11 mouse cellular contexts compared by ENCODE assay signal in genomic region chr1:168427596-168427995, GRCm38 (mm10). TPM values are rescaled to one million over a fixed set of nuclear protein-coding genes. Genes with fewer than 3 reads are reported as not detected.
DNase-seq lines count a peak whose midpoint lies in the region; ATAC-seq lines count a peak whose summit lies in the region.
"Had no signal": no experiment of that assay in that cellular context is flagged by ENCODE, and none has a peak within 500 bp of the region (broad histone marks: within the 10 kb centered on the region; RNA-seq: fewer than 3 reads in every experiment).

No protein-coding gene starts in this region.

- H3K9me3 ChIP-seq in heart, embryonic 15.5 days (replicated peaks) = no peaks in the 10 kb centered on the region
- no peaks in the 10 kb centered on the region for H3K9me3 ChIP-seq in embryonic facial prominence, embryonic 10.5 days
- H3K9me3 ChIP-seq in forebrain, embryonic 16.5 days (ENCODE audit: control insufficient read depth, low read length) = no peaks in the 10 kb centered on the region
- no peaks in the 10 kb centered on the region for H3K9me3 ChIP-seq in liver, embryonic 13.5 days (replicated peaks)
- H3K9me3 ChIP-seq: liver, embryonic 15.5 days had no signal

- H3K36me3 ChIP-seq in heart, embryonic 15.5 days = no peaks in the 10 kb centered on the region
- H3K36me3 ChIP-seq in embryonic facial prominence, embryonic 10.5 days (replicated peaks) = peaks cover 16% of the 10 kb centered on the region
- no peaks in the 10 kb centered on the region for H3K36me3 ChIP-seq in forebrain, embryonic 16.5 days (ENCODE audit: control insufficient read depth, insufficient read depth)
- no peaks in the 10 kb centered on the region for H3K36me3 ChIP-seq in liver, embryonic 13.5 days
- H3K36me3 ChIP-seq: liver, embryonic 15.5 days had no signal

- H3K9ac ChIP-seq in heart, embryonic 15.5 days = peak overlapping the region; percentile 30
- H3K9ac ChIP-seq in forebrain, embryonic 16.5 days (replicated peaks; ENCODE audit: low read depth, low read length) = peak overlapping the region; percentile 68
- H3K9ac ChIP-seq in liver, embryonic 13.5 days = no peak overlapping the region
- H3K9ac ChIP-seq: liver, embryonic 15.5 days had no signal

- peaks cover 52% of the 10 kb centered on the region for H3K4me1 ChIP-seq in heart, embryonic 15.5 days (replicated peaks)
- peaks cover 59% of the 10 kb centered on the region for H3K4me1 ChIP-seq in embryonic facial prominence, embryonic 10.5 days
- peaks cover 28% of the 10 kb centered on the region for H3K4me1 ChIP-seq in forebrain, embryonic 16.5 days (replicated peaks; ENCODE audit: control insufficient read depth, insufficient read depth, low read length)
- H3K4me1 ChIP-seq in liver, embryonic 13.5 days (replicated peaks) = peaks cover 20% of the 10 kb centered on the region

- DNase-seq in heart, postnatal 14 days = no peak
- DNase-seq in embryonic facial prominence, embryonic 10.5 days (ENCODE audit: low spot score) = no peak
- no peak for DNase-seq in liver, embryonic 13.5 days
- DNase-seq in left cerebral cortex, adult 18-20 months (ENCODE audit: low spot score in 2 of 2) = no peak
- DNase-seq in gastrocnemius, postnatal 4 days (ENCODE audit: low spot score in 2 of 2) = no peak
- no peak for DNase-seq in frontal cortex, postnatal 25 days (ENCODE audit: low spot score in 2 of 2)
- DNase-seq: adrenal gland, postnatal 36 days; right cerebral cortex, postnatal 4 days had no signal

- no peaks in the 10 kb centered on the region for H3K27me3 ChIP-seq in heart, embryonic 15.5 days
- no peaks in the 10 kb centered on the region for H3K27me3 ChIP-seq in embryonic facial prominence, embryonic 10.5 days (replicated peaks; ENCODE audit: low read depth, poor library complexity, severe bottlenecking)
- no peaks in the 10 kb centered on the region for H3K27me3 ChIP-seq in forebrain, embryonic 16.5 days (replicated peaks; ENCODE audit: control insufficient read depth, insufficient read depth, low read length)
- no peaks in the 10 kb centered on the region for H3K27me3 ChIP-seq in liver, embryonic 13.5 days

- intact Hi-C loops in heart, postnatal 14 days (cut with DNase I) = loop anchor here (5.0 kb wide), 2 partner anchors 35 to 140 kb away; no protein-coding TSS in a partner anchor

- no peak for ATAC-seq in heart, embryonic 15.5 days (replicated peaks; ENCODE audit: insufficient number of reproducible peaks, insufficient read depth, low FRiP score, low read depth)
- no peak for ATAC-seq in forebrain, embryonic 16.5 days
- ATAC-seq in liver, embryonic 13.5 days (ENCODE audit: low read depth) = no peak

- peak overlapping the region; percentile 32 for H3K4me3 ChIP-seq in heart, embryonic 15.5 days
- H3K4me3 ChIP-seq in embryonic facial prominence, embryonic 10.5 days = peak overlapping the region; percentile 90
- peak overlapping the region; percentile 63 for H3K4me3 ChIP-seq in forebrain, embryonic 16.5 days (replicated peaks; ENCODE audit: low read length)
- H3K4me3 ChIP-seq in liver, embryonic 13.5 days (replicated peaks) = no peak overlapping the region
- H3K4me3 ChIP-seq: liver, embryonic 15.5 days had no signal

- 22% methylated on average over 4 of the region's 4 CpGs for WGBS in heart, embryonic 15.5 days
- WGBS in embryonic facial prominence, embryonic 10.5 days = 6% methylated on average over 4 of the region's 4 CpGs
- 7% methylated on average over 4 of the region's 4 CpGs for WGBS in forebrain, embryonic 16.5 days
- 37% methylated on average over 4 of the region's 4 CpGs for WGBS in liver, embryonic 13.5 days (ENCODE audit: insufficient replicate concordance)

- H3K27ac ChIP-seq in heart, embryonic 15.5 days = peak overlapping the region; percentile 8; the same call in 1 of the 2 replicates
- peak overlapping the region; percentile 99 for H3K27ac ChIP-seq in embryonic facial prominence, embryonic 10.5 days (replicated peaks)
- H3K27ac ChIP-seq in forebrain, embryonic 16.5 days (ENCODE audit: low read length) = peak overlapping the region; percentile 85
- no peak overlapping the region for H3K27ac ChIP-seq in liver, embryonic 13.5 days
- H3K27ac ChIP-seq: liver, embryonic 15.5 days had no signal

- H3K4me2 ChIP-seq in heart, embryonic 15.5 days = peak overlapping the region; percentile 63
- peak overlapping the region; percentile 78 for H3K4me2 ChIP-seq in forebrain, embryonic 16.5 days (ENCODE audit: low read length)
- peak overlapping the region; percentile 21; the same call in 1 of the 2 replicates for H3K4me2 ChIP-seq in liver, embryonic 13.5 days

RNA-seq across cellular contexts. Expression of gene Pbx1, which starts 4.5 kb away (rescaled TPM):
- 21.6 and 22.1 TPM in 2 replicates for polyA plus RNA-seq in heart, embryonic 15.5 days (2015; fragmentation: Nextera tagmentation; extraction: Ambion mirVana)
- 10 to 100 TPM; 54.2 to 63.0 TPM for total RNA-seq in heart, postnatal 14 days (2021)
- polyA plus RNA-seq in embryonic facial prominence, embryonic 10.5 days (2016; fragmentation: Nextera tagmentation; extraction: Ambion mirVana) = 37.2 and 41.6 TPM in 2 replicates
- 82.9 and 91.2 TPM in 2 replicates for polyA plus RNA-seq in forebrain, embryonic 16.5 days (2015; fragmentation: Nextera tagmentation; extraction: Ambion mirVana)
- 3.1 and 3.2 TPM in 2 replicates for polyA plus RNA-seq in liver, embryonic 13.5 days (2015; fragmentation: Nextera tagmentation; extraction: Ambion mirVana)
- 100 to 1,000 TPM; 130 to 135 TPM for total RNA-seq in left cerebral cortex, adult 18-20 months (2021)
- 10 to 100 TPM; 44.6 to 50.6 TPM for total RNA-seq in gastrocnemius, postnatal 4 days (2021)

Comparison
In these comparisons a context has a peak if more than half of its experiments do, and no peak if none do; other contexts are left out.
1. H3K4me2 ChIP-seq: peak in every context shown above with its lines; median percentile 78 in forebrain, embryonic 16.5 days; 63 in heart, embryonic 15.5 days; 21 in liver, embryonic 13.5 days.